Mouse (Mus musculus): ENCODE results near the gene Gm21117.
"Not testable (repeated sequence)": the region's sequence is repeated elsewhere in the genome, so short reads cannot be mapped to it uniquely, and the experiment has no call there.

Gene Gm21117

GRCm38 (mm10) chrY:51124920-51125319, at the start of gene Gm21117:
Gm21117 (plus strand) TSS chrY:51125220.
- DNase-seq (ENCODE audit: low read depth): not testable (repeated sequence)

Data from naive thymus-derived CD4-positive, alpha-beta T cell, adult 2 months (primary cell).